Mouse (Mus musculus) hindbrain, embryonic 11.5 days (tissue): ENCODE results near the gene Atg4b. TPM values are rescaled to one million over a fixed set of nuclear protein-coding genes. Genes with fewer than 3 reads are reported as not detected.
A peak's percentile ranks its signal among the peaks of the same experiment; 100 is the strongest.
"Not testable (repeated sequence)": the region's sequence is repeated elsewhere in the genome, so short reads cannot be mapped to it uniquely, and the experiment has no call there.

Experiments
- ATAC-seq: fragments of 200-750 bp; cut with Nextera tagmentation; 2 replicates; pipeline ENCODE4 v1.8.0; 2017; ENCODE audit warnings: mild to moderate bottlenecking, moderate TSS enrichment, moderate library complexity; ENCODE audit not compliant: low FRiP score
- DNase-seq: peaks from one replicate; pipeline ENCODE4 v3.0.0-alpha.2; 2015; ENCODE audit warnings: low spot score
- H3K27ac ChIP-seq: fragments of 300-500 bp; sonication (generic); 2 replicates; pipeline ENCODE4 v1.5.1; 2014; ENCODE audit warnings: mild to moderate bottlenecking, low read depth, low read length
- H3K27me3 ChIP-seq: fragments of 300-500 bp; sonication (generic); 2 replicates; pipeline ENCODE4 v1.6.1; 2014; ENCODE audit warnings: mild to moderate bottlenecking, low read length, moderate library complexity, mixed read lengths; ENCODE audit not compliant: control insufficient read depth, insufficient read depth
- H3K36me3 ChIP-seq: fragments of 300-500 bp; sonication (generic); 2 replicates; pipeline ENCODE4 v1.6.1; 2014; ENCODE audit warnings: mild to moderate bottlenecking, low read length, moderate library complexity, mixed read lengths; ENCODE audit not compliant: control insufficient read depth, insufficient read depth
- H3K4me1 ChIP-seq: fragments of 300-500 bp; sonication (generic); replicated peaks from 2 replicates; pipeline ENCODE4 v1.6.1; 2014; ENCODE audit warnings: low read length, mixed read lengths; ENCODE audit not compliant: control insufficient read depth, insufficient read depth
- H3K4me2 ChIP-seq: fragments of 300-500 bp; sonication (generic); replicated peaks from 2 replicates; pipeline ENCODE4 v1.6.1; 2014; ENCODE audit warnings: mild to moderate bottlenecking, low read depth, low read length
- H3K4me3 ChIP-seq: fragments of 300-500 bp; sonication (generic); 2 replicates; pipeline ENCODE4 v1.5.1; 2014; ENCODE audit warnings: low read depth, low read length
- H3K9ac ChIP-seq: fragments of 300-500 bp; sonication (generic); 2 replicates; pipeline ENCODE4 v1.6.1; 2014; ENCODE audit warnings: low read depth, low read length
- H3K9me3 ChIP-seq: fragments of 300-500 bp; sonication (generic); 2 replicates; pipeline ENCODE4 v1.6.1; 2016; ENCODE audit warnings: low read length; ENCODE audit not compliant: control insufficient read depth
- WGBS: fragments of 180-500 bp; shearing (Covaris S2); extraction: QIAGEN DNeasy Blood & Tissue Kit; methylation state at CpG from one replicate; pipeline ENCODE4 v1.1.7; 2014; 5-methylcytosine and 5-hydroxymethylcytosine counted together
- polyA plus RNA-seq: library from polyadenylated mRNA; unstranded; fragments of >200 nt; fragmentation: Nextera tagmentation; extraction: Ambion mirVana; gene quantifications from 2 replicates; pipeline ENCODE4 v1.2.1, GENCODE M21; 2014

Gene Atg4b
- polyA plus RNA-seq, 1 experiment from 2014 or later = 101 TPM

GRCm38 (mm10) chr1:93834671-93835150, 83.4 kb downstream of the Atg4b start:
- no peak overlapping the region for H3K9ac ChIP-seq
- H3K4me3 ChIP-seq = no peak overlapping the region
- no peaks in the 10 kb centered on the region for H3K9me3 ChIP-seq
- no peaks in the 10 kb centered on the region for H3K4me1 ChIP-seq
- H3K27ac ChIP-seq = no peak overlapping the region
- H3K4me2 ChIP-seq = no peak overlapping the region
- WGBS = 85% methylated on average over 7 of the region's 7 CpGs
- DNase-seq (no peak), ATAC-seq (no peak)
- no peaks in the 10 kb centered on the region for H3K36me3 ChIP-seq
- H3K27me3 ChIP-seq = no peaks in the 10 kb centered on the region

- H3K9ac ChIP-seq = no peak overlapping the region
- H3K27me3 ChIP-seq = no peaks in the 10 kb centered on the region
- 94% methylated on average over 4 of the region's 4 CpGs for WGBS
- H3K36me3 ChIP-seq = no peaks in the 10 kb centered on the region
- H3K4me3 ChIP-seq = no peak overlapping the region
- no peaks in the 10 kb centered on the region for H3K9me3 ChIP-seq
- no peak overlapping the region for H3K27ac ChIP-seq
- DNase-seq (no peak), ATAC-seq (peak; percentile 33; the same call in 1 of the 2 replicates)
- H3K4me1 ChIP-seq = no peaks in the 10 kb centered on the region
- H3K4me2 ChIP-seq = no peak overlapping the region
Observed at GRCm38 (mm10) chr1:93835211-93835610, 83.9 kb downstream of the Atg4b start.

GRCm38 (mm10) chr1:93835876-93836531, 84.7 kb downstream of the Atg4b start:
- Histone ChIP-seq H3K4me2 (no peak overlapping the region), H3K9me3 (no peaks in the 10 kb centered on the region), H3K4me3 (no peak overlapping the region), H3K27me3 (no peaks in the 10 kb centered on the region), H3K9ac (no peak overlapping the region), H3K4me1 (no peaks in the 10 kb centered on the region), H3K27ac (no peak overlapping the region), H3K36me3 (no peaks in the 10 kb centered on the region)
- WGBS = 90% methylated on average over 6 of the region's 6 CpGs
- ATAC-seq (no peak), DNase-seq (no peak)

- no peaks in the 10 kb centered on the region for H3K36me3 ChIP-seq
- no peaks in the 10 kb centered on the region for H3K27me3 ChIP-seq
- H3K27ac ChIP-seq = no peak overlapping the region
- ATAC-seq (no peak), DNase-seq (no peak)
- WGBS = 91% methylated on average over 2 of the region's 2 CpGs
- H3K4me1 ChIP-seq = no peaks in the 10 kb centered on the region
- H3K4me2 ChIP-seq = no peak overlapping the region
- no peak overlapping the region for H3K9ac ChIP-seq
- H3K9me3 ChIP-seq = no peaks in the 10 kb centered on the region
- H3K4me3 ChIP-seq = no peak overlapping the region
Observed at GRCm38 (mm10) chr1:93836532-93836913, 85.2 kb downstream of the Atg4b start.

GRCm38 (mm10) chr1:93837335-93837734, 86.0 kb downstream of the Atg4b start:
- 95% methylated on average over 7 of the region's 8 CpGs for WGBS
- no peaks in the 10 kb centered on the region for H3K9me3 ChIP-seq

GRCm38 (mm10) chr1:93838569-93838968, 87.3 kb downstream of the Atg4b start:
- H3K9ac ChIP-seq, H3K27me3 ChIP-seq, H3K4me1 ChIP-seq, H3K36me3 ChIP-seq, H3K27ac ChIP-seq, ATAC-seq, H3K4me2 ChIP-seq, H3K4me3 ChIP-seq, DNase-seq, H3K9me3 ChIP-seq: not testable (repeated sequence)
- 91% methylated on average over 6 of the region's 8 CpGs for WGBS

More at GRCm38 (mm10) chr1:93837335-93837734, 86.0 kb downstream of the Atg4b start:
- Histone ChIP-seq H3K4me2 (no peak overlapping the region), H3K27me3 (no peaks in the 10 kb centered on the region), H3K36me3 (no peaks in the 10 kb centered on the region), H3K9ac (no peak overlapping the region), H3K27ac (no peak overlapping the region), H3K4me3 (no peak overlapping the region), H3K4me1 (no peaks in the 10 kb centered on the region)
- DNase-seq (no peak), ATAC-seq (no peak)

Other genes with a start within 250 kb of the Atg4b start
- 4.6 and 6.0 TPM in 2 replicates for gene Farp2, start 239.4 kb upstream of the Atg4b start, polyA plus RNA-seq
- gene Stk25, start 92.8 kb upstream of the Atg4b start, polyA plus RNA-seq = 227 and 232 TPM in 2 replicates
- 29.4 and 30.6 TPM in 2 replicates for gene Bok, start 65.8 kb upstream of the Atg4b start, polyA plus RNA-seq
- gene Thap4, start 3.4 kb downstream of the Atg4b start, polyA plus RNA-seq = 34.3 and 43.0 TPM in 2 replicates
- 221 and 230 TPM in 2 replicates for gene Dtymk, start 50.4 kb downstream of the Atg4b start, polyA plus RNA-seq
- 14.7 and 15.0 TPM in 2 replicates for gene Ing5, start 52.5 kb downstream of the Atg4b start, polyA plus RNA-seq
- gene D2hgdh, start 73.4 kb downstream of the Atg4b start, polyA plus RNA-seq = 9.5 and 11.9 TPM in 2 replicates
- gene Gal3st2, start 109.8 kb downstream of the Atg4b start, polyA plus RNA-seq = not detected in 2 replicates
- gene Gal3st2b, start 166.8 kb downstream of the Atg4b start, polyA plus RNA-seq = not detected in 2 replicates
- gene Gal3st2c, start 239.0 kb downstream of the Atg4b start, polyA plus RNA-seq = not detected in 2 replicates